Comparison of ENCODE assay signal across 20 mouse cellular contexts in genomic region chr5:98344581-98344980, GRCm38 (mm10). TPM values are rescaled to one million over a fixed set of nuclear protein-coding genes. Genes with fewer than 3 reads are reported as not detected.
DNase-seq lines count a peak whose midpoint lies in the region; ATAC-seq lines count a peak whose summit lies in the region.
"Had no signal": no experiment of that assay in that cellular context is flagged by ENCODE, and none has a peak within 500 bp of the region (broad histone marks: within the 10 kb centered on the region; RNA-seq: fewer than 3 reads in every experiment).

No protein-coding gene starts in this region.

- ATAC-seq in embryonic facial prominence, embryonic 11.5 days (replicated peaks; ENCODE audit: insufficient number of reproducible peaks, low FRiP score, low TSS enrichment, low read depth), result no peak
- ATAC-seq in kidney, embryonic 15.5 days (replicated peaks; ENCODE audit: low FRiP score), result no peak
- ATAC-seq in megakaryocyte-erythroid progenitor cell, adult 5-6 weeks (replicated peaks; ENCODE audit: low FRiP score, low TSS enrichment, poor library complexity, severe bottlenecking), result no peak

- H3K27ac ChIP-seq in embryonic facial prominence, embryonic 11.5 days (replicated peaks; ENCODE audit: low read depth, low read length), result no peak overlapping the region
- H3K27ac ChIP-seq in embryonic facial prominence, embryonic 10.5 days (replicated peaks), result no peak overlapping the region
- no peak overlapping the region for H3K27ac ChIP-seq in kidney, embryonic 15.5 days
- H3K27ac ChIP-seq: hindbrain, embryonic 13.5 days; limb, embryonic 13.5 days; lung, embryonic 15.5 days; midbrain, embryonic 12.5 days; neural tube, embryonic 13.5 days had no signal

- H3K9ac ChIP-seq in embryonic facial prominence, embryonic 11.5 days (replicated peaks; ENCODE audit: low read length), result no peak overlapping the region
- H3K9ac ChIP-seq in kidney, embryonic 15.5 days, result no peak overlapping the region
- H3K9ac ChIP-seq: heart, embryonic 12.5 days; hindbrain, embryonic 13.5 days; limb, embryonic 13.5 days; lung, embryonic 15.5 days; midbrain, embryonic 12.5 days; neural tube, embryonic 13.5 days had no signal

- H3K4me1 ChIP-seq in embryonic facial prominence, embryonic 11.5 days (ENCODE audit: control insufficient read depth, insufficient read depth, low read length), result no peaks in the 10 kb centered on the region
- H3K4me1 ChIP-seq in embryonic facial prominence, embryonic 10.5 days, result 0 out of 2 replicates have a peak, but pooled peaks cover 3% of the 10 kb centered on the region
- H3K4me1 ChIP-seq in kidney, embryonic 15.5 days, result no peaks in the 10 kb centered on the region
- H3K4me1 ChIP-seq: heart, embryonic 12.5 days; hindbrain, embryonic 13.5 days; midbrain, embryonic 12.5 days; neural tube, embryonic 13.5 days had no signal

- no peaks in the 10 kb centered on the region for H3K27me3 ChIP-seq in embryonic facial prominence, embryonic 11.5 days (ENCODE audit: control insufficient read depth, insufficient read depth, low read length)
- H3K27me3 ChIP-seq in embryonic facial prominence, embryonic 10.5 days (replicated peaks; ENCODE audit: low read depth, poor library complexity, severe bottlenecking), result no peaks in the 10 kb centered on the region
- H3K27me3 ChIP-seq in kidney, embryonic 15.5 days, result no peaks in the 10 kb centered on the region
- H3K27me3 ChIP-seq: heart, embryonic 12.5 days; hindbrain, embryonic 13.5 days; limb, embryonic 13.5 days; lung, embryonic 15.5 days; midbrain, embryonic 12.5 days; neural tube, embryonic 13.5 days had no signal

- H3K4me2 ChIP-seq in embryonic facial prominence, embryonic 11.5 days (ENCODE audit: low read depth, low read length), result no peak overlapping the region
- H3K4me2 ChIP-seq in kidney, embryonic 15.5 days, result no peak overlapping the region
- H3K4me2 ChIP-seq: heart, embryonic 12.5 days; hindbrain, embryonic 13.5 days; limb, embryonic 13.5 days; lung, embryonic 15.5 days; midbrain, embryonic 12.5 days; neural tube, embryonic 13.5 days had no signal

- peak; percentile 49 for DNase-seq in embryonic facial prominence, embryonic 11.5 days (ENCODE audit: low spot score)
- DNase-seq in embryonic facial prominence, embryonic 10.5 days (ENCODE audit: low spot score), result no peak
- DNase-seq in kidney, adult 9 months, result peak; percentile 14
- DNase-seq in 416B (ENCODE audit: low read depth), result peak; percentile 20
- DNase-seq in embryo, embryonic 11 days, result peak; percentile 61
- DNase-seq in neural tube, embryonic 10.5 days (ENCODE audit: extremely low spot score, low spot score), result no peak
- DNase-seq: cerebellum, postnatal 36 days; kidney, adult 8-10 months; layer of hippocampus, postnatal 36 days; thymus, adult 2 months had no signal

- WGBS in embryonic facial prominence, embryonic 11.5 days, result 77% methylated on average over 2 of the region's 2 CpGs
- 71% methylated on average over 2 of the region's 2 CpGs for WGBS in embryonic facial prominence, embryonic 10.5 days
- 60% methylated on average over 2 of the region's 2 CpGs for WGBS in kidney, embryonic 15.5 days

- no peaks in the 10 kb centered on the region for H3K9me3 ChIP-seq in embryonic facial prominence, embryonic 11.5 days (replicated peaks; ENCODE audit: control insufficient read depth, low read length)
- H3K9me3 ChIP-seq in embryonic facial prominence, embryonic 10.5 days, result no peaks in the 10 kb centered on the region
- no peaks in the 10 kb centered on the region for H3K9me3 ChIP-seq in kidney, embryonic 15.5 days (replicated peaks)
- H3K9me3 ChIP-seq: heart, embryonic 12.5 days; hindbrain, embryonic 13.5 days; limb, embryonic 13.5 days; lung, embryonic 15.5 days; midbrain, embryonic 12.5 days; neural tube, embryonic 13.5 days had no signal

- no peaks in the 10 kb centered on the region for H3K36me3 ChIP-seq in embryonic facial prominence, embryonic 11.5 days (replicated peaks; ENCODE audit: control insufficient read depth, insufficient read depth, low read depth, low read length)
- no peaks in the 10 kb centered on the region for H3K36me3 ChIP-seq in embryonic facial prominence, embryonic 10.5 days (replicated peaks)
- H3K36me3 ChIP-seq in kidney, embryonic 15.5 days, result no peaks in the 10 kb centered on the region
- H3K36me3 ChIP-seq: heart, embryonic 12.5 days; hindbrain, embryonic 13.5 days; limb, embryonic 13.5 days; lung, embryonic 15.5 days; midbrain, embryonic 12.5 days; neural tube, embryonic 13.5 days had no signal

- H3K4me3 ChIP-seq in embryonic facial prominence, embryonic 11.5 days (ENCODE audit: low read depth, low read length), result no peak overlapping the region
- no peak overlapping the region for H3K4me3 ChIP-seq in embryonic facial prominence, embryonic 10.5 days
- no peak overlapping the region for H3K4me3 ChIP-seq in kidney, embryonic 15.5 days (replicated peaks)
- H3K4me3 ChIP-seq: erythroblast, embryonic 14.5 days; heart, embryonic 12.5 days; hindbrain, embryonic 13.5 days; limb, embryonic 13.5 days; lung, embryonic 15.5 days; midbrain, embryonic 12.5 days; neural tube, embryonic 13.5 days had no signal

RNA-seq across cellular contexts. Expression of gene Cfap299, which starts 15.5 kb away (rescaled TPM):
- polyA plus RNA-seq in embryonic facial prominence, embryonic 11.5 days (2014; fragmentation: Nextera tagmentation; extraction: Ambion mirVana), result 0.70 and 1.5 TPM in 2 replicates
- polyA plus RNA-seq in embryonic facial prominence, embryonic 10.5 days (2016; fragmentation: Nextera tagmentation; extraction: Ambion mirVana), result 0.26 and 0.30 TPM in 2 replicates
- polyA plus RNA-seq in kidney, embryonic 15.5 days (2015; fragmentation: Nextera tagmentation; extraction: Ambion mirVana), result 0.26 and 0.61 TPM in 2 replicates
- not detected in 2 replicates for total RNA-seq in megakaryocyte-erythroid progenitor cell, adult 5-6 weeks (2014; fragmentation: Nextera tagmentation)
- total RNA-seq in megakaryocyte-erythroid progenitor cell, adult 5-6 weeks (2017), result not detected in 2 replicates
- total RNA-seq: gastrocnemius, adult 18-20 months had no signal
- polyA plus RNA-seq: erythroblast, embryonic 14.5 days; heart, embryonic 12.5 days; thymus, adult 2 months had no signal

Comparison
In these comparisons a context has a peak if more than half of its experiments do, and no peak if none do; other contexts are left out.
1. DNase-seq: peak in embryonic facial prominence, embryonic 11.5 days (single experiment), kidney, adult 9 months (single experiment), 416B (single experiment) and embryo, embryonic 11 days (single experiment); none in embryonic facial prominence, embryonic 10.5 days (single experiment) and neural tube, embryonic 10.5 days (single experiment).